Mouse (Mus musculus) olfactory bulb, adult 2 months (tissue): ENCODE results near the gene Brpf1.

Source experiments
- CTCF ChIP-seq: fragments of 200-500 bp; IDR thresholded peaks from 2 replicates; pipeline ENCODE4 v1.5.1; 2012; ENCODE audit warnings: low read depth, mild to moderate bottlenecking, low read length, moderate library complexity; ENCODE audit not compliant: insufficient read depth
- POLR2A ChIP-seq: fragments of 200-500 bp; IDR thresholded peaks from 2 replicates; pipeline ENCODE4 v1.6.1; 2012; ENCODE audit warnings: mild to moderate bottlenecking, low read depth, low read length, moderate library complexity; ENCODE audit not compliant: insufficient read depth

GRCm38 (mm10) chr6:113362241-113362640, 55.3 kb downstream of the Brpf1 start:
- TF ChIP-seq CTCF (no peak), POLR2A (no peak)
